Mouse (Mus musculus) hindbrain, embryonic 12.5 days (tissue): ENCODE data around the gene Gm5483. TPM values are rescaled to one million over a fixed set of nuclear protein-coding genes. Genes with fewer than 3 reads are reported as not detected.
"Not testable (repeated sequence)": the region's sequence is repeated elsewhere in the genome, so short reads cannot be mapped to it uniquely, and the experiment has no call there.

Experiments used
- ATAC-seq: fragments of 200-750 bp; cut with Nextera tagmentation; 2 replicates; pipeline ENCODE4 v1.8.0; 2017; ENCODE audit warnings: moderate TSS enrichment; ENCODE audit not compliant: low FRiP score
- H3K27ac ChIP-seq: fragments of 300-500 bp; sonication (generic); 2 replicates; pipeline ENCODE4 v1.5.1; 2016; ENCODE audit warnings: mild to moderate bottlenecking
- H3K27me3 ChIP-seq: fragments of 300-500 bp; sonication (generic); 2 replicates; pipeline ENCODE4 v1.6.1; 2016; ENCODE audit warnings: mild to moderate bottlenecking
- H3K36me3 ChIP-seq: fragments of 300-500 bp; sonication (generic); 2 replicates; pipeline ENCODE4 v1.6.1; 2016; ENCODE audit warnings: mild to moderate bottlenecking
- H3K4me1 ChIP-seq: fragments of 300-500 bp; sonication (generic); 2 replicates; pipeline ENCODE4 v1.6.1; 2016
- H3K4me2 ChIP-seq: fragments of 300-500 bp; sonication (generic); replicated peaks from 2 replicates; pipeline ENCODE4 v1.6.1; 2016; ENCODE audit warnings: mild to moderate bottlenecking
- H3K4me3 ChIP-seq: fragments of 300-500 bp; sonication (generic); 2 replicates; pipeline ENCODE4 v1.5.1; 2016; ENCODE audit warnings: mild to moderate bottlenecking
- H3K9ac ChIP-seq: fragments of 300-500 bp; sonication (generic); 2 replicates; pipeline ENCODE4 v1.6.1; 2016; ENCODE audit warnings: mild to moderate bottlenecking, moderate library complexity
- H3K9me3 ChIP-seq: fragments of 300-500 bp; sonication (generic); replicated peaks from 2 replicates; pipeline ENCODE4 v1.6.1; 2016; ENCODE audit warnings: mild to moderate bottlenecking
- WGBS: fragments of 180-500 bp; shearing (Covaris S2); methylation state at CpG from one replicate; pipeline ENCODE4 v1.1.7; 2016; 5-methylcytosine and 5-hydroxymethylcytosine counted together
- polyA plus RNA-seq: library from polyadenylated mRNA; unstranded; fragments of >200 nt; fragmentation: Nextera tagmentation; extraction: Ambion mirVana; gene quantifications from 2 replicates; pipeline ENCODE4 v1.2.1, GENCODE M21; 2016

Gene Gm5483
- 2.7 and 3.3 TPM in 2 replicates for polyA plus RNA-seq

DNA sequence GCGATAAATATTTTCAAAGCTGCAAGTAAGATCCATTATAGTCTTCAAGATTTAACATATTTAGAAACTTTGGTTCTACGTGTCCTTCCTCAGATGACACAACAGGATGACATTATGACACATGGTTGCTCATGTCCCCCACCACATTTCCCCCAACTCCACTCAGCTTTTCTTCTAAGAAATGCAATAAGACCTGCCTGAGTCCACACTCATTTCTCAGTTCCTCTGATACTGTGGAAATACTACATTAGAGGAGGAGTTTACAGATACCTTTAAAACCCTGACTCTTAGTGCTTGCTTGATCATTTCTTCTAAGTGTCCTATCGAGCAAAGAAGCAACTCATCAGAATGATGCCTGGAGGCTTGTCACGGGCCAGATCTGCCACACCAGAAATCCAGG, at the start of gene Gm5483:
Gene Gm5483, plus strand, starts transcription at position 301 of the 400 bp plus-strand sequence.
- not testable (repeated sequence) for H3K27ac ChIP-seq, H3K27me3 ChIP-seq, ATAC-seq, H3K4me2 ChIP-seq, H3K9me3 ChIP-seq, H3K4me3 ChIP-seq, H3K4me1 ChIP-seq, H3K36me3 ChIP-seq, H3K9ac ChIP-seq
- 88% methylated on average over 4 of the region's 4 CpGs for WGBS

DNA sequence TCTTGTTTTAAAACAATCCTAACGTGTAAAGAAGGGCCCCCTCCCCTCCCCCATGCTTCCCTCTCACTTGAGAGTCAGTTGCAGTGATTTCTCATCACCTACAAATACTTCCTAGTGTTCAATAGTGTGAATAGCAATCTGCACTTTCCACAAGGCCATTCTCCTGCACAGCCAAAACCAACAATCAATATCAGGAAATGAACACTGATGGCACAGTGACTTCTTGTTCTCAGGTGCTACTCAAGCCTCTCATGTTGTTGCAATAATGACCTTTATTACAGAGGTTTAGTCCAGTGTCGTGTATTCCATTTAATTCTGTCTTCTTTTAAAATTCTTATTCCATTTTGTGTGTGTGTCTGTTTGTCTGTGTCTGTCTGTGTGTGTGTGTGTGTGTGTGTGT, 45.8 kb upstream of the Gm5483 start:
- WGBS = 80% methylated on average over 2 of the region's 2 CpGs
- no peak overlapping the region for H3K4me3 ChIP-seq
- no peaks in the 10 kb centered on the region for H3K36me3 ChIP-seq
- H3K27me3 ChIP-seq = no peaks in the 10 kb centered on the region
- H3K27ac ChIP-seq = no peak overlapping the region
- no peak overlapping the region for H3K9ac ChIP-seq
- no peaks in the 10 kb centered on the region for H3K9me3 ChIP-seq
- no peak for ATAC-seq
- H3K4me1 ChIP-seq = no peaks in the 10 kb centered on the region
- no peak overlapping the region for H3K4me2 ChIP-seq

DNA sequence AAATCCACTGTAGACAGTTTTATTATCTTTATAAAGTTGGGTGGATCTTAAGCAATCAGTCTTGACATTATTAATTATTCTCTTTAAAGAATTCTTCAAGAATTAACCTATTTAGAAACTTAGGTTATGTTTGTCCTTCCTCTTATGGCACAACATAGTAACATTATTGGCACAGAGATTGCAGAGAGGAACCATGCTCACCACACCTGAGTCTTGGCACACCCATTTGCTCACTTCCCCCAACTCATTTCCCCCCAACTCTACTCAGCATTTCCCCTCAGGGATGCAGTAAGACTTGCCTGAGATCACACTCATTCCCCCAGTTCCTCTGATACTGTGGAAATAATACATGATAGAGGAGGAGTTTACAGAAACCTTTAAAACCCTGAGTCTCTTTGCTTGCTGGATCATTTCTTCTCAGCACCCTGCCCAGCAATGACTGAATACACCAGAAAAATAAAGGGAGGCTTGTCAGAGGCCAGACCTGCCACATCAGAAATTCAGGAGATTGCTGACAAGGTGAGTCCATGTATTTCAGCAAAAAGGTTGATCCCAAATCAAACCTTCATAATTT, 27.5 kb upstream of the Gm5483 start, which contains the start of gene Stfa2l1:
Gene Stfa2l1, plus strand, starts transcription at position 410 of the 574 bp plus-strand sequence.
- Histone ChIP-seq H3K9me3 (no peaks in the 10 kb centered on the region), H3K27ac (no peak within 1 kb of the TSS), H3K27me3 (no peaks in the 10 kb centered on the region), H3K4me2 (no peak within 1 kb of the TSS), H3K9ac (no peak within 1 kb of the TSS), H3K4me1 (no peaks in the 10 kb centered on the region), H3K4me3 (no peak within 1 kb of the TSS), H3K36me3 (no peaks in the 10 kb centered on the region)
- no peak for ATAC-seq

DNA sequence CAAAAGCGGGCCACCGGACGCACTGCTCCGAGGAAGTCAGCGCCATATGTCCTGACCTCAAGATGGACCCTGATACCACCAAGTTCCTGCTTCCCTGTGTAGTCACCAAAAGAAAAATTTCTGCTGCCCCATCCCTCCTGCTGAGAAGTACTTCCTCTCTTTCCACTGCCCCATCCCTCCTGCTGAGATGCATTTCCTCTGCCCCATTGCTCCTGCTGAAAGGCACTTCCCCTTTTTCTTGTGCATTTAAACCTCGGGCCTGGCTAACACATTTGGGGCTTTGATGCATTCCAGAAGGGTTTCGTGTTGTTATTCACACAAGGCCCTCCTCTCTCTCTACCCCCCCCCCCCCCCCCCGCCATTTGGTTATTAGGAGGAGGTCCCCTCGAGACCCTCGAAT, 16.2 kb upstream of the Gm5483 start:
- H3K36me3 ChIP-seq, H3K27me3 ChIP-seq, H3K27ac ChIP-seq, H3K4me3 ChIP-seq, H3K4me2 ChIP-seq, H3K4me1 ChIP-seq, H3K9ac ChIP-seq, H3K9me3 ChIP-seq, ATAC-seq: not testable (repeated sequence)
- 86% methylated on average over 10 of the region's 10 CpGs for WGBS

DNA sequence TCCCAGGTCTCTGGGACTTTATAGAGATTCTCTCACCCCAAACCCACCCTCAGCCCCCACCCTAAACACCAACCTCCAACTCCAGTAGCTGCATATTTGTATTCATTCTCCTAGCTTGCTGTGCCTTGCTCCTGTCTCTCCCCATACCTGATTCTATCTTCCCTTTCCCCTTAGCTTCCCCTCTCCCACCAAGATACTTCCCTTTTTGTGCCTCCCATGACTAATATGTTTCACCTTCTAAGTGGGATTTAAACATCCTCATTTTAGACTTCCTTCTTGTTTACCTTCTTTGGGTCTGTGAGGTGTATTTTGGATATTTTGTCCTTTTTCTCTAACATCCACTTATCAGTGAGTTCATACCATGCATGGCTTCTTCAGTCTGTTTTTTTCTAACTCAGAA, 7.9 kb upstream of the Gm5483 start:
- Histone ChIP-seq H3K36me3 (no peaks in the 10 kb centered on the region), H3K27me3 (no peaks in the 10 kb centered on the region), H3K9me3 (no peaks in the 10 kb centered on the region), H3K27ac (no peak overlapping the region), H3K4me2 (no peak overlapping the region), H3K9ac (no peak overlapping the region), H3K4me1 (no peaks in the 10 kb centered on the region), H3K4me3 (no peak overlapping the region)
- no peak for ATAC-seq

DNA sequence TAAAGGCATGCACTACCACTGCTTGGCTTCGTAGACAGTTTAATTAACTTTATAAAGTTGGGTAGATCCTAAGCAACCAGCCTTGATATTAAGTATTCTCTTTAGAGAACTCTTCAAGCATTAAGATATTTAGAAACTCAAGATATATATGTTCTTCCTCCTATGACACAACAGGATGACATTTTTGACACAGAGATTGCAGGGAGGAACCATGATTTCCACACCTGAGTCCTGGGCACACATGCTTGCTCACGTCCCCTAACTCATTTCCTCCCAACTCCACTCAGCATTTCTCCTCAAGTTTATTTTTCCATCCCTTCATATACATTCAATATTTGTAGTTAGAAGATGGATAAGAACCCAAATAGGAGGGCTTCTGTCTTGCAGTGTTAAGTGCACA, 4.1 kb upstream of the Gm5483 start:
- no peak overlapping the region for H3K27ac ChIP-seq
- no peak for ATAC-seq
- H3K9me3 ChIP-seq = no peaks in the 10 kb centered on the region
- no peaks in the 10 kb centered on the region for H3K36me3 ChIP-seq
- H3K9ac ChIP-seq = no peak overlapping the region
- H3K4me2 ChIP-seq = no peak overlapping the region
- 81% methylated on average over 2 of the region's 2 CpGs for WGBS
- no peaks in the 10 kb centered on the region for H3K27me3 ChIP-seq
- no peaks in the 10 kb centered on the region for H3K4me1 ChIP-seq
- H3K4me3 ChIP-seq = no peak overlapping the region

DNA sequence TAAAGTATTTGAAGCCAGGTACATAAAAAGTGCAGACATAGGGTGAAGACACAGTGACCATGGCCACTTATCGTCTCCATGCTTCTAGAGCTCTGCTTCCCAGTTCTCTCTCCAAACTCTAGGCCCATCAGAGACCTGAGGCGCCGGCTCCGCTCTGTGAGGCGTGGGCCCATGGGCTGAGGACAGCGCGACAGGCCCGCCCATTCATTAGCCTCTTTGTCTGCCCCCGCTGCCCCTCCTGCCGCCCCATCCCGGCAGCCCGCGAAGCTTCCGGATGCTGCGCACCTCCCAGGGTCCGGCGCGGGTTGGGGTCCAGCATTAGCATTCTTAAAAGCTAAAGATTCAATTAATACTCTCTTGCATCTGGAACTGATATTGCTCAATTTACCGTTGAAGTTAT, 15.2 kb downstream of the Gm5483 start:
- Histone ChIP-seq H3K4me3 (no peak overlapping the region), H3K27ac (no peak overlapping the region), H3K9me3 (no peaks in the 10 kb centered on the region), H3K36me3 (no peaks in the 10 kb centered on the region), H3K4me1 (no peaks in the 10 kb centered on the region), H3K9ac (no peak overlapping the region), H3K27me3 (no peaks in the 10 kb centered on the region), H3K4me2 (peak overlapping the region; percentile 43)
- no peak for ATAC-seq
- 56% methylated on average over 19 of the region's 19 CpGs for WGBS

DNA sequence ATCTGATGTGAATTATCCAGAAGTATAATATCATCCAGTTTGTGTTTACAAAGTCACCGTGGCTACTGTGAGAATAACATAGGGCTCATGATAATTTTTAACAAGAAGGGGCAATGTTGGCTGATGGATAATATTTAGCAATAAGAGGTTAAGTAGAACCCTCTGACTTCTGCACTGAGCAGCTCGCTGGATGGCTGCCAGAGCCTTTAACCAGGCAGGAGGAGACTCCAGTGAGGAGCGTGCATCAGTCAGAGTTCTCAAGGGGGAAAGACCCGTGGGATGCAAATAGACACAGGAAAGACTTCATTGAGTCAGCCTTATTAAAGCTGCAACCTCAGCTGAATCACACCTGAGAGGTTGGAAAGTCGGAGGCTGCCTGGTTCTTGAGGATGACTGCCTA, 19.8 kb downstream of the Gm5483 start:
- H3K4me2 ChIP-seq = no peak overlapping the region
- no peak overlapping the region for H3K4me3 ChIP-seq
- H3K27me3 ChIP-seq = no peaks in the 10 kb centered on the region
- no peaks in the 10 kb centered on the region for H3K9me3 ChIP-seq
- no peak overlapping the region for H3K9ac ChIP-seq
- 84% methylated on average over 5 of the region's 5 CpGs for WGBS
- no peaks in the 10 kb centered on the region for H3K4me1 ChIP-seq
- H3K36me3 ChIP-seq = no peaks in the 10 kb centered on the region
- ATAC-seq = no peak
- H3K27ac ChIP-seq = no peak overlapping the region

DNA sequence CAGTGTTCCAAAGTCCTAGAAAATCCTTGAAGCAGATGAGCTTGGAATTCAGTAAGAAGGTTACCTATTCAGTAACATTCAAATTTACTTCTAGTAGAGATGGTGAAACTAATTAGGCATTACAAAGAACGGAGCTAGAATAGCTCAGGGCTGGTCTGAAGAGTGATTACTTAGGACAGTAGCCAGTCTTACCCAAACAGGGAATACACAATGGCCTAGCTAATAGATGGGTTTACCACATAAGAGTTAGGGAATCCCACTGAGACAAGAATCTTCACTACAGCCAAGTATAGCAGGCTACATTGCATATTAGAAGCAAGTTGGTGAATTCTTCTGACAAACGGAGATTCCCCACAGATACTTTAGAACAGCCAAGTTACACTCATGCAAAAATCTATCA, 21.7 kb downstream of the Gm5483 start:
- H3K9ac ChIP-seq, H3K4me1 ChIP-seq, H3K4me3 ChIP-seq, ATAC-seq, H3K27me3 ChIP-seq, H3K27ac ChIP-seq, H3K9me3 ChIP-seq, H3K4me2 ChIP-seq, H3K36me3 ChIP-seq: not testable (repeated sequence)
- WGBS = 38% methylated on average over 2 of the region's 2 CpGs

DNA sequence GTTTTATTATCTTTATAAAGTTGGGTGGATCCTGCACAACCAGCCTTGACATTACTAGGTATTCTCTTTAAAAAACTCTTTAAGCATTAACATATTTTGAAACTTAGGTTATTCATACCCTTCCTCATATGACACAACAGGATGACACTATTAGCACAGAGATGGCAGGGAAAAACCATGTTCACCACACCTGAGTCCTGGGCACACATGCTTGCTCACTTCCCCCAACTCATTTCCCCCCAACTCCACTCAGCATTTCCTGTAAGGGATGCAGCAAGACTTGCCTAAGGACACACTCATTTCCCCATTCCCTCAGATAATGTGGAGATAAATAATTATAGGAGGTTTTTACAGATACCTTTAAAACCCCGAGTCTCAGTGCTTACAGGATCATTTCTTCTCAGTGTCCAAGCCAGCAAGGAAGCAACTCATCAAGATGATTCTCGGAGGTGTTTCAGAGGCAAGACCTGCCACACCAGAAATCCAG, 26.0 kb downstream of the Gm5483 start, which contains the start of gene Gm5416:
Gene Gm5416, plus strand, starts transcription at position 437 of the 487 bp plus-strand sequence.
- H3K27ac ChIP-seq = no peak within 1 kb of the TSS
- H3K36me3 ChIP-seq = no peaks in the 10 kb centered on the region
- H3K9ac ChIP-seq = no peak within 1 kb of the TSS
- H3K4me2 ChIP-seq = no peak within 1 kb of the TSS
- no peak for ATAC-seq
- H3K9me3 ChIP-seq = no peaks in the 10 kb centered on the region
- no peaks in the 10 kb centered on the region for H3K27me3 ChIP-seq
- WGBS = 80% methylated on average over 2 of the region's 2 CpGs
- no peak within 1 kb of the TSS for H3K4me3 ChIP-seq
- H3K4me1 ChIP-seq = no peaks in the 10 kb centered on the region

DNA sequence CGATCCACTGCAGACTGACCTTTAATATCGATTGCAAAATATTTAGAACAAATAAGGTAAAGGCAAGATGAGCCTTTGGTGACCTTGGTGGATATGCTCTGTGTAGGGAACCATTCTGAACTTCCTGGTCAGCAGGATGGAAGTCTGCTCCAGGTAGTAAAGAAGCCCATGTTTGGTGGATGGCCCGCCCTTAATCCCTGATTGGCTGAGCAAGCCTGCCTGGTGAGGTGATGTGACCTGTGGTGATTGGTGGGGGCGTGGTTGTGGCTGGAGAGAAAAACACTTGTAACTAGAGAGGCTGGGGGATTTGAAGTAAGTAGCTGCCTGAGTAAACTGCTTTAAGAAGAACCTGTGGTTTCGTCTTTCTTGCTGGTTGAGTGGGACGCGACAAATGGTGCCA, 37.2 kb downstream of the Gm5483 start, which contains the start of gene 2010005H15Rik:
Gene 2010005H15Rik, plus strand, starts transcription at position 301 of the 400 bp plus-strand sequence.
- not testable (repeated sequence) for H3K9ac ChIP-seq, H3K4me2 ChIP-seq, H3K4me3 ChIP-seq, H3K9me3 ChIP-seq, H3K27ac ChIP-seq, H3K27me3 ChIP-seq, H3K4me1 ChIP-seq, ATAC-seq, H3K36me3 ChIP-seq
- 87% methylated on average over 7 of the region's 7 CpGs for WGBS
